Mouse (Mus musculus) intestine, embryonic 14.5 days (tissue): ENCODE results near the gene Lhfpl2. TPM values are rescaled to one million over a fixed set of nuclear protein-coding genes. Genes with fewer than 3 reads are reported as not detected.
A peak's percentile ranks its signal among the peaks of the same experiment; 100 is the strongest.

Experiments
- ATAC-seq: fragments of 200-750 bp; cut with Nextera tagmentation; replicated peaks from 2 replicates; pipeline ENCODE4 v1.8.0; 2017; ENCODE audit warnings: low read depth, moderate number of reproducible peaks, moderate TSS enrichment, moderate library complexity; ENCODE audit not compliant: low FRiP score, low TSS enrichment
- DNase-seq: peaks from one replicate; pipeline ENCODE4 v3.0.0-alpha.2; 2018; ENCODE audit warnings: low spot score
- H3K27ac ChIP-seq: fragments of 300-500 bp; sonication (generic); 2 replicates; pipeline ENCODE4 v1.5.1; 2014; ENCODE audit warnings: low read depth, mild to moderate bottlenecking, control low read depth
- H3K27me3 ChIP-seq: fragments of 300-500 bp; sonication (generic); replicated peaks from 2 replicates; pipeline ENCODE4 v1.6.1; 2014; ENCODE audit warnings: low read length, control low read depth; ENCODE audit not compliant: control insufficient read depth, insufficient read depth
- H3K36me3 ChIP-seq: fragments of 300-500 bp; sonication (generic); 2 replicates; pipeline ENCODE4 v1.6.1; 2014; ENCODE audit warnings: low read length, control low read depth; ENCODE audit not compliant: control insufficient read depth, insufficient read depth
- H3K4me1 ChIP-seq: fragments of 300-500 bp; sonication (generic); replicated peaks from 2 replicates; pipeline ENCODE4 v1.6.1; 2014; ENCODE audit warnings: low read length, control low read depth, mixed read lengths; ENCODE audit not compliant: control insufficient read depth, insufficient read depth
- H3K4me2 ChIP-seq: fragments of 300-500 bp; sonication (generic); 2 replicates; pipeline ENCODE4 v1.6.1; 2014; ENCODE audit warnings: low read length
- H3K4me3 ChIP-seq: fragments of 300-500 bp; sonication (generic); 2 replicates; pipeline ENCODE4 v1.5.1; 2014; ENCODE audit warnings: low read depth, low read length, control low read depth, mixed read lengths
- H3K9ac ChIP-seq: fragments of 300-500 bp; sonication (generic); 2 replicates; pipeline ENCODE4 v1.6.1; 2014; ENCODE audit warnings: mild to moderate bottlenecking, low read length
- H3K9me3 ChIP-seq: fragments of 300-500 bp; sonication (generic); 2 replicates; pipeline ENCODE4 v1.6.1; 2016; ENCODE audit warnings: low read length, control low read depth; ENCODE audit not compliant: control insufficient read depth
- WGBS: fragments of 180-500 bp; shearing (Covaris S2); extraction: QIAGEN DNeasy Blood & Tissue Kit; methylation state at CpG from one replicate; pipeline ENCODE4 v1.1.7; 2014; 5-methylcytosine and 5-hydroxymethylcytosine counted together
- polyA plus RNA-seq: library from polyadenylated mRNA; unstranded; fragments of >200 nt; fragmentation: Nextera tagmentation; extraction: Ambion mirVana; gene quantifications from 2 replicates; pipeline ENCODE4 v1.2.1, GENCODE M21; 2014

Gene Lhfpl2
- polyA plus RNA-seq, 1 experiment from 2014 or later, result 17.3 TPM

GRCm38 (mm10) chr13:94149781-94150180, 92.2 kb downstream of the Lhfpl2 start:
- H3K36me3 ChIP-seq, result no peaks in the 10 kb centered on the region
- 93% methylated on average over 8 of the region's 8 CpGs for WGBS

GRCm38 (mm10) chr13:94151308-94151707, 93.7 kb downstream of the Lhfpl2 start:
- H3K4me1 ChIP-seq, result 0 out of 2 replicates have a peak, but pooled peaks cover 6% of the 10 kb centered on the region
- no peaks in the 10 kb centered on the region for H3K36me3 ChIP-seq
- no peaks in the 10 kb centered on the region for H3K27me3 ChIP-seq
- no peak overlapping the region for H3K9ac ChIP-seq
- H3K9me3 ChIP-seq, result no peaks in the 10 kb centered on the region
- no peak overlapping the region for H3K4me2 ChIP-seq
- 60% methylated on average over 4 of the region's 4 CpGs for WGBS
- ATAC-seq, result no peak
- no peak overlapping the region for H3K4me3 ChIP-seq
- DNase-seq, result no peak
- no peak overlapping the region for H3K27ac ChIP-seq

More at GRCm38 (mm10) chr13:94149781-94150180, 92.2 kb downstream of the Lhfpl2 start:
- no peaks in the 10 kb centered on the region for H3K4me1 ChIP-seq
- H3K4me3 ChIP-seq, result no peak overlapping the region
- H3K9me3 ChIP-seq, result no peaks in the 10 kb centered on the region
- H3K27ac ChIP-seq, result no peak overlapping the region
- ATAC-seq (no peak), DNase-seq (no peak)
- H3K27me3 ChIP-seq, result no peaks in the 10 kb centered on the region
- no peak overlapping the region for H3K9ac ChIP-seq
- H3K4me2 ChIP-seq, result no peak overlapping the region

- ATAC-seq (no peak), DNase-seq (no peak)
- Histone ChIP-seq H3K27ac (no peak overlapping the region), H3K9me3 (no peaks in the 10 kb centered on the region), H3K4me1 (0 out of 2 replicates have a peak, but pooled peaks cover 7% of the 10 kb centered on the region), H3K9ac (no peak overlapping the region), H3K27me3 (no peaks in the 10 kb centered on the region), H3K4me3 (no peak overlapping the region), H3K4me2 (no peak overlapping the region), H3K36me3 (no peaks in the 10 kb centered on the region)
- WGBS, result 92% methylated on average over 10 of the region's 10 CpGs
Measured at GRCm38 (mm10) chr13:94152836-94153235, 95.2 kb downstream of the Lhfpl2 start.

- Histone ChIP-seq H3K36me3 (no peaks in the 10 kb centered on the region), H3K9ac (no peak overlapping the region), H3K27me3 (no peaks in the 10 kb centered on the region), H3K4me2 (no peak overlapping the region), H3K4me3 (no peak overlapping the region), H3K9me3 (no peaks in the 10 kb centered on the region), H3K27ac (no peak overlapping the region), H3K4me1 (peaks cover 7% of the 10 kb centered on the region; the same call in 1 of the 2 replicates)
- no peak for DNase-seq
- no peak for ATAC-seq
- 85% methylated on average over 6 of the region's 6 CpGs for WGBS
Measured at GRCm38 (mm10) chr13:94153658-94154057, 96.1 kb downstream of the Lhfpl2 start.

- 78% methylated on average over 15 of the region's 15 CpGs for WGBS
Measured at GRCm38 (mm10) chr13:94154512-94155296, 97.1 kb downstream of the Lhfpl2 start.

GRCm38 (mm10) chr13:94155657-94156429, 98.2 kb downstream of the Lhfpl2 start:
- H3K9ac ChIP-seq, result no peak overlapping the region
- peaks cover 7% of the 10 kb centered on the region; the same call in 1 of the 2 replicates for H3K4me1 ChIP-seq
- ATAC-seq (no peak), DNase-seq (no peak)
- H3K27ac ChIP-seq, result no peak overlapping the region
- H3K4me2 ChIP-seq, result no peak overlapping the region
- H3K27me3 ChIP-seq, result no peaks in the 10 kb centered on the region
- H3K36me3 ChIP-seq, result no peaks in the 10 kb centered on the region
- H3K9me3 ChIP-seq, result no peaks in the 10 kb centered on the region
- WGBS, result 58% methylated on average over 9 of the region's 9 CpGs
- no peak overlapping the region for H3K4me3 ChIP-seq

More at GRCm38 (mm10) chr13:94154512-94155296, 97.1 kb downstream of the Lhfpl2 start:
- ATAC-seq, result no peak
- DNase-seq, result no peak
- no peak overlapping the region for H3K27ac ChIP-seq
- no peak overlapping the region for H3K9ac ChIP-seq
- H3K4me1 ChIP-seq, result peaks cover 7% of the 10 kb centered on the region; the same call in 1 of the 2 replicates
- no peaks in the 10 kb centered on the region for H3K36me3 ChIP-seq
- no peaks in the 10 kb centered on the region for H3K9me3 ChIP-seq
- no peak overlapping the region for H3K4me3 ChIP-seq
- no peaks in the 10 kb centered on the region for H3K27me3 ChIP-seq
- no peak overlapping the region for H3K4me2 ChIP-seq

- no peaks in the 10 kb centered on the region for H3K36me3 ChIP-seq
- no peak overlapping the region for H3K9ac ChIP-seq
- DNase-seq (no peak), ATAC-seq (no peak)
- 0 out of 2 replicates have a peak overlapping the region, but pooled peaks have one; percentile 51 for H3K27ac ChIP-seq
- peaks cover 7% of the 10 kb centered on the region; the same call in 1 of the 2 replicates for H3K4me1 ChIP-seq
- no peak overlapping the region for H3K4me2 ChIP-seq
- 59% methylated on average over 6 of the region's 6 CpGs for WGBS
- no peaks in the 10 kb centered on the region for H3K9me3 ChIP-seq
- H3K27me3 ChIP-seq, result no peaks in the 10 kb centered on the region
- H3K4me3 ChIP-seq, result no peak overlapping the region
Measured at GRCm38 (mm10) chr13:94158864-94159477, 101.4 kb downstream of the Lhfpl2 start.

- Histone ChIP-seq H3K27ac (0 out of 2 replicates have a peak overlapping the region, but pooled peaks have one; percentile 51), H3K4me1 (peaks cover 7% of the 10 kb centered on the region; the same call in 1 of the 2 replicates), H3K9ac (no peak overlapping the region), H3K4me3 (no peak overlapping the region), H3K36me3 (no peaks in the 10 kb centered on the region), H3K27me3 (no peaks in the 10 kb centered on the region), H3K9me3 (no peaks in the 10 kb centered on the region), H3K4me2 (no peak overlapping the region)
- 77% methylated on average over 7 of the region's 7 CpGs for WGBS
- DNase-seq (no peak), ATAC-seq (peak; percentile 65; the same call in 1 of the 2 replicates)
Measured at GRCm38 (mm10) chr13:94159478-94160220, 102.1 kb downstream of the Lhfpl2 start.
